Mouse (Mus musculus): Measurements from ENCODE around the gene Mypop. TPM values are rescaled to one million over a fixed set of nuclear protein-coding genes. Genes with fewer than 3 reads are reported as not detected.
A peak's percentile ranks its signal among the peaks of the same experiment; 100 is the strongest.

Mypop gene
- total and polyA plus RNA-seq, 2 experiments from 2014 or later, result 5.0 to 16.0 TPM

- WGBS, result 65% methylated on average over 18 of the region's 18 CpGs
Observed at GRCm38 (mm10) chr7:19022189-19022958, 31.3 kb downstream of the Mypop start.

GRCm38 (mm10) chr7:19023357-19023814 lies 32.3 kb downstream of the Mypop start, which contains the start of gene Foxa3:
Gene Foxa3, minus strand, starts transcription at chr7:19023538.
- no peak for DNase-seq (ENCODE audit: low spot score)
- TF ChIP-seq CTCF (IDR thresholded peaks at IDR 0.05), result 0 out of 2 replicates have a peak, but pooled peaks have one; percentile 23
- peak within 1 kb of the TSS; percentile 59; the same call in 1 of the 2 replicates for H3K27ac ChIP-seq (ENCODE audit: low read depth, low read length)

More at GRCm38 (mm10) chr7:19022189-19022958, 31.3 kb downstream of the Mypop start:
- Histone ChIP-seq H3K36me3 (ENCODE audit: insufficient read depth, low read length) (no peaks in the 10 kb centered on the region), H3K4me2 (ENCODE audit: low read depth, low read length, poor library complexity, severe bottlenecking) (no peak overlapping the region), H3K4me3 (ENCODE audit: low read depth, low read length) (no peak overlapping the region), H3K27ac (ENCODE audit: low read depth, low read length) (no peak overlapping the region), H3K27me3 (ENCODE audit: insufficient read depth, low read length) (peaks cover 34% of the 10 kb centered on the region), H3K9me3 (ENCODE audit: low read length) (no peaks in the 10 kb centered on the region), H3K9ac (replicated peaks; ENCODE audit: low read length, poor library complexity, severe bottlenecking) (no peak overlapping the region), H3K4me1 (ENCODE audit: insufficient read depth, low read length) (no peaks in the 10 kb centered on the region)
- DNase-seq (ENCODE audit: low spot score), result no peak
- TF ChIP-seq CTCF (IDR thresholded peaks at IDR 0.05), result no peak
- no peak for ATAC-seq (ENCODE audit: low FRiP score)

GRCm38 (mm10) chr7:19024096-19024506 lies 33.1 kb downstream of the Mypop start, which contains the start of gene Sympk:
Gene Sympk, plus strand, starts transcription at chr7:19024377.
- peak within 1 kb of the TSS; percentile 82 for H3K9ac ChIP-seq (replicated peaks; ENCODE audit: low read length, poor library complexity, severe bottlenecking)
- no peaks in the 10 kb centered on the region for H3K9me3 ChIP-seq (ENCODE audit: low read length)
- H3K4me1 ChIP-seq (ENCODE audit: insufficient read depth, low read length), result no peaks in the 10 kb centered on the region
- peak within 1 kb of the TSS; percentile 91 for H3K4me3 ChIP-seq (ENCODE audit: low read depth, low read length)
- under 1% methylated on average over 34 of the region's 50 CpGs for WGBS
- peak; percentile 95 for ATAC-seq (ENCODE audit: low FRiP score)
- H3K27ac ChIP-seq (ENCODE audit: low read depth, low read length), result peak within 1 kb of the TSS; percentile 59; the same call in 1 of the 2 replicates
- DNase-seq (ENCODE audit: low spot score), result peak; percentile 98
- peaks cover 4% of the 10 kb centered on the region for H3K36me3 ChIP-seq (ENCODE audit: insufficient read depth, low read length)
- H3K4me2 ChIP-seq (ENCODE audit: low read depth, low read length, poor library complexity, severe bottlenecking), result peak within 1 kb of the TSS; percentile 89
- H3K27me3 ChIP-seq (ENCODE audit: insufficient read depth, low read length), result peaks cover 34% of the 10 kb centered on the region
- no peak for TF ChIP-seq CTCF (IDR thresholded peaks at IDR 0.05)

More at GRCm38 (mm10) chr7:19023357-19023814, 32.3 kb downstream of the Mypop start, which contains the start of gene Foxa3:
- no peaks in the 10 kb centered on the region for H3K4me1 ChIP-seq (ENCODE audit: insufficient read depth, low read length)
- peak within 1 kb of the TSS; percentile 89 for H3K4me2 ChIP-seq (ENCODE audit: low read depth, low read length, poor library complexity, severe bottlenecking)
- peak; percentile 9; the same call in 1 of the 2 replicates for ATAC-seq (ENCODE audit: low FRiP score)
- H3K4me3 ChIP-seq (ENCODE audit: low read depth, low read length), result peak within 1 kb of the TSS; percentile 91
- H3K27me3 ChIP-seq (ENCODE audit: insufficient read depth, low read length), result peaks cover 34% of the 10 kb centered on the region
- no peaks in the 10 kb centered on the region for H3K36me3 ChIP-seq (ENCODE audit: insufficient read depth, low read length)
- 7% methylated on average over 23 of the region's 30 CpGs for WGBS
- peak within 1 kb of the TSS; percentile 82 for H3K9ac ChIP-seq (replicated peaks; ENCODE audit: low read length, poor library complexity, severe bottlenecking)
- H3K9me3 ChIP-seq (ENCODE audit: low read length), result no peaks in the 10 kb centered on the region

- 2% methylated on average over 22 of the region's 36 CpGs for WGBS
- TF ChIP-seq CTCF (IDR thresholded peaks at IDR 0.05), result no peak
- Histone ChIP-seq H3K9me3 (ENCODE audit: low read length) (no peaks in the 10 kb centered on the region), H3K4me1 (ENCODE audit: insufficient read depth, low read length) (no peaks in the 10 kb centered on the region), H3K27ac (ENCODE audit: low read depth, low read length) (peak overlapping the region; percentile 59; the same call in 1 of the 2 replicates), H3K4me3 (ENCODE audit: low read depth, low read length) (peak overlapping the region; percentile 91), H3K4me2 (ENCODE audit: low read depth, low read length, poor library complexity, severe bottlenecking) (peak overlapping the region; percentile 89), H3K36me3 (ENCODE audit: insufficient read depth, low read length) (peaks cover 7% of the 10 kb centered on the region), H3K27me3 (ENCODE audit: insufficient read depth, low read length) (peaks cover 34% of the 10 kb centered on the region), H3K9ac (replicated peaks; ENCODE audit: low read length, poor library complexity, severe bottlenecking) (peak overlapping the region; percentile 82)
- ATAC-seq (ENCODE audit: low FRiP score) (peak; percentile 51), DNase-seq (ENCODE audit: low spot score) (no peak)
Observed at GRCm38 (mm10) chr7:19024581-19025255, 33.7 kb downstream of the Mypop start.

GRCm38 (mm10) chr7:19028067-19028466 lies 37.0 kb downstream of the Mypop start:
- ATAC-seq (ENCODE audit: low FRiP score) (no peak), DNase-seq (ENCODE audit: low spot score) (no peak)
- Histone ChIP-seq H3K4me1 (ENCODE audit: insufficient read depth, low read length) (no peaks in the 10 kb centered on the region), H3K9ac (replicated peaks; ENCODE audit: low read length, poor library complexity, severe bottlenecking) (no peak overlapping the region), H3K27me3 (ENCODE audit: insufficient read depth, low read length) (peaks cover 7% of the 10 kb centered on the region), H3K9me3 (ENCODE audit: low read length) (no peaks in the 10 kb centered on the region), H3K27ac (ENCODE audit: low read depth, low read length) (no peak overlapping the region), H3K4me2 (ENCODE audit: low read depth, low read length, poor library complexity, severe bottlenecking) (no peak overlapping the region), H3K36me3 (ENCODE audit: insufficient read depth, low read length) (peaks cover 27% of the 10 kb centered on the region), H3K4me3 (ENCODE audit: low read depth, low read length) (no peak overlapping the region)
- TF ChIP-seq CTCF (IDR thresholded peaks at IDR 0.05), result no peak
